Mouse (Mus musculus): ENCODE measurements around the gene Mybphl. TPM values are rescaled to one million over a fixed set of nuclear protein-coding genes. Genes with fewer than 3 reads are reported as not detected.

Mybphl gene
- polyA plus RNA-seq, 1 experiment from 2014 or later, result 5.6 TPM

DNA sequence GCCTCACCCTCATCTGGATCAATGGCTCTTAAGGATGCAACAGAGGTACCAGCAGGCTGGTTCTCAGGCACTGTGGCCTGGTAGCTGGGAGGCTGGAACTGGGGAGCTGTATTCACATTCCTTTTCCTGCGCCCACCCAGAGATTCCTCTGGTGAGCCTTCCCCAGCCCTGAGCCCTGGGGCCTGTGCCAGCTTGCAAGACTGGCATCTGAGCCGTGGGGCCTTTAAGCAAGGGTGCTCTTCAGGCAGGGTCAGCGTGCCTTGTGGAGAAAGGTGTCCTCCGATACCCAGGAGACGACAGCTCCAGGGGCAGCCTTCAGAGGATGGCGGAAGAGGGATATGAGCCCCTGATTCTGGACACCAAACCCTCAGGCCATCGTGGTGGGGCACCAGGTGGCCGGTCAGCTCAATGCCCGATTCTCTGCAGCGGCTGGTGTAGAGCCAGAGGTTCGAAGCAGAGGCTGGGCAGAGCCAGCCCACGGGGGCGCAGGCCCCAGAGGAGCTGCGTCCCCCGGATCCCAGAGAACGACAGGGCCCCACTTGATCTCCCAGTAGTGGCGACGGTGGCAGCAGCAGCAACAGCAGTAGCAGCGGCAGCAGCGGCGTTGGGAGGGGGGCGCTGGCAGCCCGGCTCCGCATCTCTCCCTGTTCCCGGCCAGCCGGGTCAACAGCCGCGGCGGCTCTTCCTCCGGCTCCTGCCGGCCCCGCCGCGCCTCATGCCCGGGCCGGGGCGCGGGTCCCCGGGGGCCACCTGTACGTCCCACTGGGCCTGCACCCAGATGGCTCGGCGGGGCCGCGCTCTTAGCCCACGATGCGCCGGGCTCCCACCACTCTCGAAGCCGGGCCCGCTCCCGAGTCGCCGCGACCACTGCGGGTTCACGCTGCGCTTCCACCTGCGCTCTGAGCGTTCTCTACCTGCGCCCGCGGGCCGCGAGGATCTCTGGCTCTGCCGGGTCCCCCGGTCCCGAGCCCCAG, 50.4 kb downstream of the Mybphl start, which contains the start of gene Celsr2:
Celsr2 (minus strand) TSS at position 696 of the 974 bp plus-strand sequence.
- no peak within 1 kb of the TSS for H3K27ac ChIP-seq (ENCODE audit: low read length)
- no peaks in the 10 kb centered on the region for H3K9me3 ChIP-seq (ENCODE audit: low read length)
- H3K4me2 ChIP-seq (replicated peaks; ENCODE audit: low read depth, low read length), result peak within 1 kb of the TSS; percentile 100
- peak; percentile 40 for ATAC-seq
- WGBS, result 6% methylated on average over 56 of the region's 67 CpGs
- peaks cover 8% of the 10 kb centered on the region; the same call in 1 of the 2 replicates for H3K4me1 ChIP-seq (ENCODE audit: insufficient read depth, low read depth, low read length)
- peak within 1 kb of the TSS; percentile 41; the same call in 1 of the 2 replicates for H3K9ac ChIP-seq (replicated peaks; ENCODE audit: low read depth)
- H3K4me3 ChIP-seq (ENCODE audit: low read depth, low read length), result peak within 1 kb of the TSS; percentile 56
- TF ChIP-seq EP300 (IDR thresholded peaks at IDR 0.05) (no peak), CTCF (IDR thresholded peaks at IDR 0.05) (no peak)
- no peaks in the 10 kb centered on the region for H3K36me3 ChIP-seq (ENCODE audit: insufficient read depth, low read length)
- peak; percentile 34 for DNase-seq (ENCODE audit: low spot score)
- H3K27me3 ChIP-seq (replicated peaks; ENCODE audit: insufficient read depth, low read length), result no peaks in the 10 kb centered on the region; the same call in 1 of the 2 replicates

DNA sequence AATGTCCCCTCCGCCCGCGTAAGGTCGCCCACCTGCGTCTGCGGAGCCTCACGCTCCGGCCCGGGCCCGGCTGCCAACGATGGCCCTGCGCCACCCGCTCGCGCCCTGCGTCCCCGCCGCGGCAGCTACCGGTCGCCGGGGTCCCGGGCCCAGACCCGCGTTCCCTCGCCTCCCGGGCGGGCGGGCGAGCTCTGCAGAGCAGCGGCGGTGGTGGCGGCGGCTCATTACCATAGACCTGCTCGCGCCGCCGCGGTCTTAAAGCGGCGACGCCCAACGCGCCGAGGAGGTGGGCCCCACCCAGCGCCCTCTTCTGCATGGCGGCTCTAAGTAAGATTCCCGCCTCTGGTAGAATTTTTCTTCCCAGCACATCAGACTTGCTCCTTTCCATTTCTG, 51.1 kb downstream of the Mybphl start:
- H3K27ac ChIP-seq (ENCODE audit: low read length), result no peak overlapping the region
- peaks cover 8% of the 10 kb centered on the region; the same call in 1 of the 2 replicates for H3K4me1 ChIP-seq (ENCODE audit: insufficient read depth, low read depth, low read length)
- WGBS, result under 1% methylated on average over 44 of the region's 48 CpGs
- ATAC-seq (peak; percentile 85), DNase-seq (ENCODE audit: low spot score) (peak; percentile 88)
- no peaks in the 10 kb centered on the region; the same call in 1 of the 2 replicates for H3K27me3 ChIP-seq (replicated peaks; ENCODE audit: insufficient read depth, low read length)
- peak overlapping the region; percentile 41; the same call in 1 of the 2 replicates for H3K9ac ChIP-seq (replicated peaks; ENCODE audit: low read depth)
- TF ChIP-seq EP300 (IDR thresholded peaks at IDR 0.05) (no peak), CTCF (IDR thresholded peaks at IDR 0.05) (no peak; the same call in 1 of the 2 replicates)
- H3K4me3 ChIP-seq (ENCODE audit: low read depth, low read length), result peak overlapping the region; percentile 56
- H3K36me3 ChIP-seq (ENCODE audit: insufficient read depth, low read length), result no peaks in the 10 kb centered on the region
- peak overlapping the region; percentile 100 for H3K4me2 ChIP-seq (replicated peaks; ENCODE audit: low read depth, low read length)
- no peaks in the 10 kb centered on the region for H3K9me3 ChIP-seq (ENCODE audit: low read length)

DNA sequence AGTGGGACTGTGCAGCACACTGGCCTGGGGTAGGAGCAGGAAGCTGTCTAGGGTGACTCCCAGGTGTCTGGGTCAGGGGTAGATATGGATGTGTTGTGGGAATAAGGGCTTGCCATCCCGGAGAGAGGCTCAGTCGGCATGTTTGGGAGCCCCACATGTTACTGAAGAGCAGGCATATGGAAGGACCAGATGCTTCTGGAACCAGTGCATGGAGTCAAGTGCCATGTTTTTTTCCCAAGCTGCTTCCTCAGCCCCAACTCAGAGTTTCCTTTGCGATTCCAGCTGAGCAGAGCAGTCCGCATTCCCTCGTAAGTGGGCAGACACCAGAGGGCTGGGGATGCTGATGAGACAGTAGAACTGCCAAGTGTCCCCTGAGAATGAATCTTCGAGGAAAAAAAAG, 58.3 kb downstream of the Mybphl start:
- TF ChIP-seq CTCF (IDR thresholded peaks at IDR 0.05) (no peak), EP300 (IDR thresholded peaks at IDR 0.05) (no peak)
- DNase-seq (ENCODE audit: low spot score) (no peak), ATAC-seq (no peak)
- no peak overlapping the region for H3K9ac ChIP-seq (replicated peaks; ENCODE audit: low read depth)
- H3K27me3 ChIP-seq (replicated peaks; ENCODE audit: insufficient read depth, low read length), result no peaks in the 10 kb centered on the region
- H3K9me3 ChIP-seq (ENCODE audit: low read length), result no peaks in the 10 kb centered on the region
- 38% methylated on average over 6 of the region's 6 CpGs for WGBS
- no peak overlapping the region for H3K27ac ChIP-seq (ENCODE audit: low read length)
- no peak overlapping the region for H3K4me2 ChIP-seq (replicated peaks; ENCODE audit: low read depth, low read length)
- H3K4me3 ChIP-seq (ENCODE audit: low read depth, low read length), result no peak overlapping the region
- H3K4me1 ChIP-seq (ENCODE audit: insufficient read depth, low read depth, low read length), result peaks cover 8% of the 10 kb centered on the region
- peaks cover 19% of the 10 kb centered on the region for H3K36me3 ChIP-seq (ENCODE audit: insufficient read depth, low read length)

- Histone ChIP-seq H3K27me3 (replicated peaks; ENCODE audit: insufficient read depth, low read length) (no peaks in the 10 kb centered on the region), H3K9me3 (ENCODE audit: low read length) (no peaks in the 10 kb centered on the region), H3K9ac (replicated peaks; ENCODE audit: low read depth) (no peak overlapping the region), H3K36me3 (ENCODE audit: insufficient read depth, low read length) (peaks cover 24% of the 10 kb centered on the region), H3K4me2 (replicated peaks; ENCODE audit: low read depth, low read length) (0 out of 2 replicates have a peak overlapping the region, but pooled peaks have one; percentile 5), H3K27ac (ENCODE audit: low read length) (no peak overlapping the region), H3K4me1 (ENCODE audit: insufficient read depth, low read depth, low read length) (peaks cover 8% of the 10 kb centered on the region), H3K4me3 (ENCODE audit: low read depth, low read length) (no peak overlapping the region)
- peak; percentile 64 for DNase-seq (ENCODE audit: low spot score)
- peak; percentile 66 for ATAC-seq
- 16% methylated on average over 11 of the region's 11 CpGs for WGBS
- no peak for TF ChIP-seq EP300 (IDR thresholded peaks at IDR 0.05)
- no peak for TF ChIP-seq CTCF (IDR thresholded peaks at IDR 0.05)
Observed at GRCm38 (mm10) chr3:108423844-108424801, 59.4 kb downstream of the Mybphl start.

DNA sequence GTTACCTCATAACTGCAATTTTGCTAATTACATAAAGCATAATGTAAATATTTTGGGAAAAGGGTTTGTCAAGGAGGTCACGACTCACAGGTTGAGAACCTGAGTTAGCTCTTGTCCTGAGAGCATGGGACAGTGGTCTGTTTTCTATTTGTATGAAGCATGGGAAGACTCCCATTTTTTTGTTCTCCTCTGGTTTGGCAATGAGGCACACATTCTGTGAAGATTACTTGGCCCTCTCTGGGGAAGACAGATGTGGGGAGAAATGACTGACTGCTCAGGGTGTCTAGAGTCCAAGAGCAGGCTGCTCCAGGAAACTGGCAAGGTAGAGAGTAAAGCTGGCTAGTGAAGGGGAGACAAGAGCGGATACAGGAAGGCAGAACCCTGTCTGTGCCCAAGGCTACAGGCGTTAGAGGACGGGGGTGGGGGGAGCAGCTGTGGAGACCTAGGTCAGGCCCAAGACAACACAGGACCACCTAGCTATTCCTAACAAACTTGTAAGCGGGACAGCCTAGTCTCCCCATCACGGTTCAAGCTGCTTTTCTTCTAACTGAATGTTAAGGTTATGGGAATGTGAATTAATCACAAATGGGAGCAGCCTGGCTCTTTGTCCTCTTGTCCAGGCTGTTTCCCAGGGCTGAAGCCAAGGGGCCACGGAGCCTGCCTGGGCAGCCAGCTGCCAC, 60.4 kb downstream of the Mybphl start:
- 82% methylated on average over 7 of the region's 7 CpGs for WGBS

More for the DNA sequence above, 60.4 kb downstream of the Mybphl start:
- no peak for ATAC-seq
- H3K27me3 ChIP-seq (replicated peaks; ENCODE audit: insufficient read depth, low read length), result no peaks in the 10 kb centered on the region
- H3K4me1 ChIP-seq (ENCODE audit: insufficient read depth, low read depth, low read length), result peaks cover 8% of the 10 kb centered on the region
- H3K9me3 ChIP-seq (ENCODE audit: low read length), result no peaks in the 10 kb centered on the region
- DNase-seq (ENCODE audit: low spot score), result no peak
- peaks cover 24% of the 10 kb centered on the region for H3K36me3 ChIP-seq (ENCODE audit: insufficient read depth, low read length)
- H3K4me2 ChIP-seq (replicated peaks; ENCODE audit: low read depth, low read length), result no peak overlapping the region
- no peak overlapping the region for H3K4me3 ChIP-seq (ENCODE audit: low read depth, low read length)
- no peak overlapping the region for H3K9ac ChIP-seq (replicated peaks; ENCODE audit: low read depth)
- TF ChIP-seq CTCF (IDR thresholded peaks at IDR 0.05) (no peak), EP300 (IDR thresholded peaks at IDR 0.05) (no peak)
- no peak overlapping the region for H3K27ac ChIP-seq (ENCODE audit: low read length)

Measured in lung, postnatal 0 days (tissue).